Mouse (Mus musculus) hindbrain, postnatal 0 days (tissue): Measurements from ENCODE around the gene Nol6. TPM values are rescaled to one million over a fixed set of nuclear protein-coding genes. Genes with fewer than 3 reads are reported as not detected.

Experiments used
- ATAC-seq: fragments of 200-750 bp; cut with Nextera tagmentation; 2 replicates; pipeline ENCODE4 v1.8.0; 2017; ENCODE audit warnings: mild to moderate bottlenecking, moderate TSS enrichment, moderate library complexity
- DNase-seq: peaks from one replicate; pipeline ENCODE4 v3.0.0-alpha.2; 2015; ENCODE audit warnings: low spot score
- H3K27ac ChIP-seq: fragments of 300-500 bp; sonication (generic); 2 replicates; pipeline ENCODE4 v1.5.1; 2014; ENCODE audit warnings: mild to moderate bottlenecking
- H3K27me3 ChIP-seq: fragments of 300-500 bp; sonication (generic); 2 replicates; pipeline ENCODE4 v1.6.1; 2014; ENCODE audit warnings: low read length, mixed read lengths; ENCODE audit not compliant: insufficient read depth
- H3K36me3 ChIP-seq: fragments of 300-500 bp; sonication (generic); 2 replicates; pipeline ENCODE4 v1.6.1; 2014; ENCODE audit warnings: low read length, mixed read lengths; ENCODE audit not compliant: insufficient read depth
- H3K4me1 ChIP-seq: fragments of 300-500 bp; sonication (generic); 2 replicates; pipeline ENCODE4 v1.6.1; 2014; ENCODE audit warnings: antibody characterized with exemption, low read length, mixed read lengths; ENCODE audit not compliant: insufficient read depth
- H3K4me2 ChIP-seq: fragments of 300-500 bp; sonication (generic); 2 replicates; pipeline ENCODE4 v1.6.1; 2014; ENCODE audit warnings: low read depth, mild to moderate bottlenecking, low read length, moderate library complexity, mixed read lengths
- H3K4me3 ChIP-seq: fragments of 300-500 bp; sonication (generic); 2 replicates; pipeline ENCODE4 v1.5.1; 2014; ENCODE audit warnings: low read length
- H3K9ac ChIP-seq: fragments of 300-500 bp; sonication (generic); replicated peaks from 2 replicates; pipeline ENCODE4 v1.6.1; 2014; ENCODE audit warnings: mild to moderate bottlenecking, low read length, moderate library complexity, mixed read lengths
- H3K9me3 ChIP-seq: fragments of 300-500 bp; sonication (generic); 2 replicates; pipeline ENCODE4 v1.6.1; 2016; ENCODE audit warnings: low read length, mixed read lengths
- CTCF ChIP-seq: IDR thresholded peaks from 2 replicates; pipeline ENCODE4 v1.5.1; 2016; ENCODE audit warnings: antibody characterized with exemption, control low read depth, low read depth
- WGBS: fragments of 180-500 bp; shearing (Covaris S2); extraction: QIAGEN DNeasy Blood & Tissue Kit; methylation state at CpG from one replicate; pipeline ENCODE4 v1.1.7; 2014; 5-methylcytosine and 5-hydroxymethylcytosine counted together
- polyA plus RNA-seq: library from polyadenylated mRNA; unstranded; fragments of >200 nt; fragmentation: Nextera tagmentation; extraction: Ambion mirVana; gene quantifications from 2 replicates; pipeline ENCODE4 v1.2.1, GENCODE M21; 2015
- total RNA-seq: library from RNA; depleted of rRNA; stranded (reverse); fragments of >200 nt; gene quantifications from 2 replicates; pipeline ENCODE4 v1.2.3, GENCODE M21; 2014

Nol6 gene
- total and polyA plus RNA-seq, 2 experiments from 2014 or later = 32.4 to 70.2 TPM

GRCm38 (mm10) chr4:41153146-41153545, 28.9 kb upstream of the Nol6 start:
- TF ChIP-seq CTCF = no peak
- 67% methylated on average over 3 of the region's 3 CpGs for WGBS
- DNase-seq = no peak

DNA sequence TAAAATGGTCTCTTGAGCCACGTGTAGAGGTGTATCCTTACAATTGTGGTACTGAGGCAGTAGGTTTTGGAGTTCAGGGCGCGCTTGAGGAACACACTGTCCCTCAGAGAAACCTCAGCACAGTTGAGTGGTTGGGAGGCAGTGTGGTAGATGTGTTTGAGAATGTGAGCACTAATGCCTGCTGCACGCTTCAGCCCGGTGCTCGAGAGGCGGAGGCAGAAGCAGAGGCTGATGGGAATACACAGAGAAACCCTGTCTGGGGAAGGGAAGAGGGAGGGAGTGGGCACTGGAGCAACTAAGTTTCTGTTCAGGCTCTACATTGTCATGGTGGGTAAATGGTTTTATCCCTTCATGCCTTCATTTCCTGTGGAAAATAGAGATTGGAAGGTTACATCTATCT, 26.9 kb upstream of the Nol6 start:
- no peak for TF ChIP-seq CTCF
- no peak overlapping the region for H3K27ac ChIP-seq
- no peak overlapping the region for H3K4me3 ChIP-seq
- no peaks in the 10 kb centered on the region for H3K27me3 ChIP-seq
- DNase-seq (no peak), ATAC-seq (no peak)
- H3K9me3 ChIP-seq = no peaks in the 10 kb centered on the region
- no peak overlapping the region for H3K9ac ChIP-seq
- 87% methylated on average over 7 of the region's 7 CpGs for WGBS
- no peaks in the 10 kb centered on the region for H3K36me3 ChIP-seq
- no peak overlapping the region for H3K4me2 ChIP-seq
- no peaks in the 10 kb centered on the region for H3K4me1 ChIP-seq

More at GRCm38 (mm10) chr4:41153146-41153545, 28.9 kb upstream of the Nol6 start:
- no peaks in the 10 kb centered on the region for H3K9me3 ChIP-seq
- H3K27ac ChIP-seq = no peak overlapping the region
- H3K4me1 ChIP-seq = no peaks in the 10 kb centered on the region
- no peak for ATAC-seq
- H3K36me3 ChIP-seq = no peaks in the 10 kb centered on the region
- no peak overlapping the region for H3K9ac ChIP-seq
- no peaks in the 10 kb centered on the region for H3K27me3 ChIP-seq
- no peak overlapping the region for H3K4me2 ChIP-seq
- H3K4me3 ChIP-seq = no peak overlapping the region

DNA sequence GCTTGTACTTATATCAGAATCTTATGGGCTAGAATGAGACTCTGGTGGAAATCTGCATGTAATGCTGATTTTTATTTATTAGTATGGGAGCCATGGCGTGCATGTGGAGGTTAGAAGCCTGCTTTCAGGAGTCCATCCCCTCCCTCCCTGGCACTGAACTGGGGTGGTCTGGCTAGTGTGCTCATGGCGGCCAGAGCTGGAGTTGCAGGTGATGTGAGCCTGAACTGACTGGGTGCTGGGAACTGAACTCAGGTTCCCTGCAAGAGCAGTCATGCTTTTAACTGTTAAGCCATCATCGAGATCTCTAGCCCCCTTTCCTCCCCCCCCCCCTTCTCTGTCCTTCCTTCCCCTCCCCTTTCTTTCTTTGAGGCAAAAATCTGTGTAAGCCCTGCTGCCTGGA, 25.6 kb upstream of the Nol6 start:
- Histone ChIP-seq H3K9ac (no peak overlapping the region), H3K36me3 (no peaks in the 10 kb centered on the region), H3K4me3 (no peak overlapping the region), H3K27ac (no peak overlapping the region), H3K4me2 (no peak overlapping the region), H3K27me3 (no peaks in the 10 kb centered on the region), H3K4me1 (no peaks in the 10 kb centered on the region), H3K9me3 (no peaks in the 10 kb centered on the region)
- TF ChIP-seq CTCF = no peak
- no peak for ATAC-seq
- no peak for DNase-seq
- 74% methylated on average over 3 of the region's 3 CpGs for WGBS

GRCm38 (mm10) chr4:41142601-41143000, 18.3 kb upstream of the Nol6 start:
- Histone ChIP-seq H3K36me3 (peaks cover 7% of the 10 kb centered on the region; the same call in 1 of the 2 replicates), H3K4me2 (no peak overlapping the region), H3K9me3 (no peaks in the 10 kb centered on the region), H3K4me1 (no peaks in the 10 kb centered on the region), H3K27me3 (no peaks in the 10 kb centered on the region), H3K27ac (no peak overlapping the region), H3K9ac (no peak overlapping the region), H3K4me3 (no peak overlapping the region)
- no peak for TF ChIP-seq CTCF
- DNase-seq = no peak
- 84% methylated on average over 2 of the region's 2 CpGs for WGBS
- no peak for ATAC-seq

- no peak for ATAC-seq
- no peaks in the 10 kb centered on the region for H3K4me1 ChIP-seq
Observed at GRCm38 (mm10) chr4:41140174-41140875, 16.1 kb upstream of the Nol6 start.

DNA sequence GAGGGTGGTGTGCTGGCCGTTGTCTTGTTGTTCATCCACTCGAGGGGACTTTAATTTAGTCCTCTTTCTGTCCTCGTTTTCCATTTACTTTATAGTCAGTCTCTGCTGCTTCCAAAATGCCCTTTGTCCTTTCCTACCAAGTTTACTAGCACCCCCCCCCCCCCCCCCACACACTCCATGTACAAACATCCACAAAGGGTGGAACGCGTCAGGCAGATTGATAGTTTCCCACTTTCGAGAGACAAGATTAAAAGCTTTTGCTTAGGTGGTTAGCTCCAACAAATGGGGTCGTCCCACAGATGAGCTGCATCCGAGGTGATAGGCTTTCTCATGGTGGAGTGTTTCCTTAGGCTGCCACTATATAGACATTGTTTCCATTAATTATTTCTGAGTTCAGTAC, 12.6 kb upstream of the Nol6 start:
- ATAC-seq (no peak), DNase-seq (no peak)
- Histone ChIP-seq H3K9me3 (no peaks in the 10 kb centered on the region), H3K4me2 (peak overlapping the region; percentile 86), H3K27me3 (no peaks in the 10 kb centered on the region), H3K4me3 (peak overlapping the region; percentile 99), H3K9ac (peak overlapping the region; percentile 99), H3K4me1 (no peaks in the 10 kb centered on the region), H3K27ac (peak overlapping the region; percentile 98), H3K36me3 (peaks cover 7% of the 10 kb centered on the region; the same call in 1 of the 2 replicates)
- TF ChIP-seq CTCF = no peak
- WGBS = under 1% methylated on average over 8 of the region's 8 CpGs

More at GRCm38 (mm10) chr4:41140174-41140875, 16.1 kb upstream of the Nol6 start:
- TF ChIP-seq CTCF = no peak
- H3K4me2 ChIP-seq = no peak overlapping the region
- WGBS = 85% methylated on average over 6 of the region's 6 CpGs
- no peaks in the 10 kb centered on the region for H3K27me3 ChIP-seq
- H3K27ac ChIP-seq = no peak overlapping the region
- no peaks in the 10 kb centered on the region for H3K9me3 ChIP-seq
- no peak overlapping the region for H3K4me3 ChIP-seq
- no peak overlapping the region for H3K9ac ChIP-seq
- H3K36me3 ChIP-seq = peaks cover 7% of the 10 kb centered on the region; the same call in 1 of the 2 replicates
- DNase-seq = no peak

DNA sequence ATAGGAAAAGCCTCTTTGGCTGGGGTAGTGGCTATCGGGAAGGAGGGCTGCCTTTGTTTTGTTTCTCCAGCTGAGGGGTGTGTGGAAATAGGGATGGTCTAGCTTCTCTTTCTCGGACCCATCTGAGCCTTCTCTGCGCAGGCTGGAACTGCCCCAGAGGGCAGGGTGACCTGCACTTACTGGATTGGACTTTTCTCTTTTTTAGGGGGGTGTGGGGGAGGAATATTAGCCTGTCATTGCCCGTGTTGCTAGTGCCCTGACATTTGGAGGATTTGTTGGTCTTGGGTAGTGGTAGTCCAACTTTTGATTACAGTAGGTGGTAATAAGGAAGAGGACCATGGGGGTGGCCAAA, 12.2 kb upstream of the Nol6 start:
- 1% methylated on average over 4 of the region's 4 CpGs for WGBS
- Histone ChIP-seq H3K9me3 (no peaks in the 10 kb centered on the region), H3K4me2 (peak overlapping the region; percentile 86), H3K27ac (peak overlapping the region; percentile 98), H3K27me3 (no peaks in the 10 kb centered on the region), H3K4me1 (no peaks in the 10 kb centered on the region), H3K9ac (peak overlapping the region; percentile 99), H3K36me3 (peaks cover 7% of the 10 kb centered on the region; the same call in 1 of the 2 replicates), H3K4me3 (peak overlapping the region; percentile 99)
- TF ChIP-seq CTCF = no peak
- ATAC-seq (peak; percentile 33), DNase-seq (no peak)
